Mouse (Mus musculus) heart, adult 18-20 months (tissue): ENCODE measurements around the gene Fgfr2. TPM values are rescaled to one million over a fixed set of nuclear protein-coding genes. Genes with fewer than 3 reads are reported as not detected.
A peak's percentile ranks its signal among the peaks of the same experiment; 100 is the strongest.

Source experiments
- DNase-seq, 2 experiments: peaks; one replicate each; pipeline ENCODE4 v3.0.0; 2021 to 2022; ENCODE audit warnings: mixed read lengths in 1 of 2
- total RNA-seq, 2 experiments: library from RNA; stranded (reverse); gene quantifications; 2 replicates each; pipeline ENCODE4 v1.2.3; 2021

The Fgfr2 gene
- total RNA-seq, 2 experiments from 2014 or later, result 1.3 to 2.6 TPM

- DNase-seq, result no peak
Measured at GRCm38 (mm10) chr7:133085408-133085807, 37.7 kb downstream of the Fgfr2 start.

- DNase-seq, result no peak
Measured at GRCm38 (mm10) chr7:133083936-133084614, 39.1 kb downstream of the Fgfr2 start.

GRCm38 (mm10) chr7:133078929-133079328 is 44.2 kb downstream of the Fgfr2 start:
- peak in 1 of 2 experiments; percentile 59 for DNase-seq

- peak in 1 of 2 experiments; percentile 48 for DNase-seq
Measured at GRCm38 (mm10) chr7:133074462-133075133, 48.6 kb downstream of the Fgfr2 start.

- no peak for DNase-seq
Measured at GRCm38 (mm10) chr7:133073147-133073651, 50.0 kb downstream of the Fgfr2 start.

- no peak for DNase-seq
Measured at GRCm38 (mm10) chr7:133072535-133072934, 50.6 kb downstream of the Fgfr2 start.

GRCm38 (mm10) chr7:133067321-133067841 is 55.8 kb downstream of the Fgfr2 start:
- peak; percentile 63 to 68 for DNase-seq

- peak; percentile 64 to 67 for DNase-seq
Measured at GRCm38 (mm10) chr7:133066776-133067175, 56.4 kb downstream of the Fgfr2 start.

- no peak for DNase-seq
Measured at GRCm38 (mm10) chr7:133062055-133062454, 61.1 kb downstream of the Fgfr2 start.

- DNase-seq, result no peak
Measured at GRCm38 (mm10) chr7:133060170-133060569, 63.0 kb downstream of the Fgfr2 start.

- DNase-seq, result no peak
Measured at GRCm38 (mm10) chr7:133059517-133060104, 63.5 kb downstream of the Fgfr2 start.

- peak in 1 of 2 experiments; percentile 50 for DNase-seq
Measured at GRCm38 (mm10) chr7:133059150-133059509, 64.0 kb downstream of the Fgfr2 start.

GRCm38 (mm10) chr7:133058496-133059149 is 64.5 kb downstream of the Fgfr2 start:
- DNase-seq, result peak; percentile 41 to 54

- DNase-seq, result no peak
Measured at GRCm38 (mm10) chr7:133056924-133057323, 66.2 kb downstream of the Fgfr2 start.

GRCm38 (mm10) chr7:133054486-133054885 is 68.7 kb downstream of the Fgfr2 start:
- DNase-seq, result no peak

- no peak for DNase-seq
Measured at GRCm38 (mm10) chr7:133053757-133054156, 69.4 kb downstream of the Fgfr2 start.

- peak; percentile 81 to 91 for DNase-seq
Measured at GRCm38 (mm10) chr7:133052819-133053218, 70.3 kb downstream of the Fgfr2 start.

GRCm38 (mm10) chr7:133050681-133051080 is 72.5 kb downstream of the Fgfr2 start:
- no peak for DNase-seq

- DNase-seq, result peak in 1 of 2 experiments; percentile 52
Measured at GRCm38 (mm10) chr7:133048085-133048630, 75.0 kb downstream of the Fgfr2 start.

GRCm38 (mm10) chr7:133047287-133047686 is 75.9 kb downstream of the Fgfr2 start:
- DNase-seq, result peak; percentile 57 to 78

GRCm38 (mm10) chr7:133044721-133045120 is 78.4 kb downstream of the Fgfr2 start:
- DNase-seq, result no peak

GRCm38 (mm10) chr7:133041784-133042183 is 81.4 kb downstream of the Fgfr2 start:
- no peak for DNase-seq
